ENCODE assay signal across 22 mouse cellular contexts in the genomic region with DNA sequence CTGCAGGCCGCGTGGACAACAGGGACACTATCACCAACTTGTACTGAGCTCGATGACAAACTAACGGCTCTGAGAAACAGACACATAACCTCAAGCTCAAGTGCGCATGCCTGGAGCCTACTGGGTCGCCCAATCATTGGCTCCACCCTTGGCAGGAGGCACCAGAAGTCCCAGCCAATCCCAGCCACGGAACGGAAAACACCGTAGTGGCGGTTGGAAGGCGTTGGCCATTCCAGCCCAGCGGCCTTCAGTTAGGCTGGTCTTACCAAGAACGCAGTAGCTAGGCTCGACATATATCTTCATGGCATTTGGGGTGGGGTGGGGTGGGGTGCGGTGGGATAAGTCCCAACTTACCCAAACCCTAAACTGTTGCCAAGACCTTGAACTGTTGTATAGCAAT. TPM values are rescaled to one million over a fixed set of nuclear protein-coding genes. Genes with fewer than 3 reads are reported as not detected.
"Had no signal": no experiment of that assay in that cellular context is flagged by ENCODE, and none has a peak within 500 bp of the region (broad histone marks: within the 10 kb centered on the region; RNA-seq: fewer than 3 reads in every experiment).

No protein-coding gene starts in this region.

- H3K36me3 ChIP-seq: lung, embryonic 15.5 days; midbrain, embryonic 13.5 days; midbrain, embryonic 15.5 days; neural tube, embryonic 12.5 days had no signal

- H3K4me1 ChIP-seq: lung, embryonic 15.5 days; megakaryocyte, embryonic 14.5 days; midbrain, embryonic 13.5 days; midbrain, embryonic 15.5 days; neural tube, embryonic 12.5 days had no signal

- H3K4me3 ChIP-seq: lung, embryonic 15.5 days; megakaryocyte, embryonic 14.5 days; midbrain, embryonic 13.5 days; midbrain, embryonic 15.5 days; neural tube, embryonic 12.5 days had no signal

- H3K27me3 ChIP-seq: lung, embryonic 15.5 days; midbrain, embryonic 13.5 days; midbrain, embryonic 15.5 days; neural tube, embryonic 12.5 days had no signal

- H3K27ac ChIP-seq: liver, embryonic 14.5 days; lung, embryonic 15.5 days; macrophage; midbrain, embryonic 13.5 days; midbrain, embryonic 15.5 days; neural tube, embryonic 12.5 days had no signal

- DNase-seq: lung, adult 2 months; lung, postnatal 14 days; lung, postnatal 36 days; right cerebral cortex, postnatal 14 days; thymus, adult 2 months; thymus, postnatal 25 days; thymus, postnatal 4 days had no signal

- H3K9me3 ChIP-seq: lung, embryonic 15.5 days; megakaryocyte, embryonic 14.5 days; midbrain, embryonic 13.5 days; midbrain, embryonic 15.5 days; neural tube, embryonic 12.5 days had no signal

- ATAC-seq: lung, postnatal 0 days; midbrain, embryonic 13.5 days; midbrain, embryonic 15.5 days had no signal

- H3K9ac ChIP-seq: liver, embryonic 14.5 days; lung, embryonic 15.5 days; midbrain, embryonic 13.5 days; midbrain, embryonic 15.5 days; neural tube, embryonic 12.5 days had no signal

- H3K4me2 ChIP-seq: lung, embryonic 15.5 days; midbrain, embryonic 11.5 days; midbrain, embryonic 13.5 days; midbrain, embryonic 15.5 days; neural tube, embryonic 12.5 days had no signal

RNA-seq across cellular contexts. Expression of a gene that starts 25.5 kb away (rescaled TPM):
- total RNA-seq: megakaryocyte progenitor cell, adult 5-6 weeks; monocyte, adult 5-6 weeks; neutrophil, adult 5-6 weeks had no signal
- polyA plus RNA-seq: liver, embryonic 14.5 days; liver, embryonic 16.5 days; macrophage; midbrain, embryonic 11.5 days; stomach, embryonic 16.5 days; urinary bladder, adult 2 months had no signal
